Mouse (Mus musculus): ENCODE data around the gene Tspan13.

- TF ChIP-seq CTCF (IDR thresholded peaks at IDR 0.05; ENCODE audit: borderline replicate concordance, control insufficient read depth, extremely low read depth, insufficient read depth, low read length, poor library complexity) (no peak), POLR2A (IDR thresholded peaks at IDR 0.05; ENCODE audit: control insufficient read depth, extremely low read depth, insufficient read depth, low read length, poor library complexity) (no peak)
These were observed 21.6 kb downstream of the Tspan13 start for GRCm38 (mm10) chr12:36020710-36021109.

Measured in thymus, adult 2 months (tissue).